Mouse (Mus musculus) liver, embryonic 16.5 days (tissue): ENCODE results near the gene Bicdl2. TPM values are rescaled to one million over a fixed set of nuclear protein-coding genes. Genes with fewer than 3 reads are reported as not detected.

Experiments
- ATAC-seq: fragments of 200-750 bp; cut with Nextera tagmentation; 2 replicates; pipeline ENCODE4 v1.8.0; 2017; ENCODE audit warnings: low read depth, mild to moderate bottlenecking, moderate number of reproducible peaks, moderate library complexity
- H3K27ac ChIP-seq: fragments of 300-500 bp; sonication (generic); 2 replicates; pipeline ENCODE4 v1.5.1; 2014; ENCODE audit warnings: mild to moderate bottlenecking, low read length
- H3K27me3 ChIP-seq: fragments of 300-500 bp; sonication (generic); 2 replicates; pipeline ENCODE4 v1.6.1; 2014; ENCODE audit warnings: low read depth, low read length, mixed read lengths; ENCODE audit not compliant: control insufficient read depth, insufficient read depth
- H3K36me3 ChIP-seq: fragments of 300-500 bp; sonication (generic); 2 replicates; pipeline ENCODE4 v1.6.1; 2014; ENCODE audit warnings: mild to moderate bottlenecking; ENCODE audit not compliant: control insufficient read depth, insufficient read depth
- H3K4me1 ChIP-seq: fragments of 300-500 bp; sonication (generic); 2 replicates; pipeline ENCODE4 v1.6.1; 2014; ENCODE audit warnings: low read depth, low read length, mixed read lengths; ENCODE audit not compliant: control insufficient read depth
- H3K4me2 ChIP-seq: fragments of 300-500 bp; sonication (generic); 2 replicates; pipeline ENCODE4 v1.6.1; 2014; ENCODE audit warnings: low read depth, low read length, mixed read lengths
- H3K4me3 ChIP-seq: fragments of 300-500 bp; sonication (generic); 2 replicates; pipeline ENCODE4 v1.5.1; 2014; ENCODE audit warnings: low read depth, mild to moderate bottlenecking, low read length
- H3K9ac ChIP-seq: fragments of 300-500 bp; sonication (generic); 2 replicates; pipeline ENCODE4 v1.6.1; 2014; ENCODE audit warnings: low read depth, low read length
- H3K9me3 ChIP-seq: fragments of 300-500 bp; sonication (generic); replicated peaks from 2 replicates; pipeline ENCODE4 v1.6.1; 2016; ENCODE audit warnings: low read length; ENCODE audit not compliant: control insufficient read depth
- WGBS: fragments of 180-500 bp; shearing (Covaris S2); extraction: QIAGEN DNeasy Blood & Tissue Kit; methylation state at CpG from one replicate; pipeline ENCODE4 v1.1.7; 2014; ENCODE audit not compliant: insufficient replicate concordance; 5-methylcytosine and 5-hydroxymethylcytosine counted together
- polyA plus RNA-seq: library from polyadenylated mRNA; unstranded; fragments of >200 nt; fragmentation: Nextera tagmentation; extraction: Ambion mirVana; gene quantifications from 2 replicates; pipeline ENCODE4 v1.2.1, GENCODE M21; 2015

Gene Bicdl2
- polyA plus RNA-seq, 1 experiment from 2014 or later, result 0.12 TPM

DNA sequence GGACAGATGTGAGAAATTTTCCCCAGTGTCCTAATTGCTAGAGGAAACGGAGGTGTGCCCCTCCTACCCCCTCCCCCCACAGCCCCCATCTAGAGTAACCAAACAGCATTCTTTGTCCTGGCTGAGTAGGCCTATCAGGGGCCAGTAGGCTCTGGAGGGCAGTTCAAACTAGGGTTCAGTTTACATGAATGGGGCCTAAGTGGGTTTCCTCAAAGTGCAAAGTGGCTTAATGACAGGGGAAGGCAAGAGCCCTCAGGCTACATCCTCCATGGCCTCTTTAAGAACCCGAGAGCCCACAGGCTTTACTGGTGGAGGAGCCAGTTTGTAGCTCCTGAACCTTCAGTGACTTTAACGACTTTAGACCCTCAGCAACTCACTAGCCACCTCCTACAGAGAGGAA is 35.5 kb downstream of the Bicdl2 start:
- peaks cover 2% of the 10 kb centered on the region for H3K4me1 ChIP-seq
- H3K27me3 ChIP-seq, result peaks cover 41% of the 10 kb centered on the region
- no peak overlapping the region for H3K27ac ChIP-seq
- no peaks in the 10 kb centered on the region for H3K36me3 ChIP-seq
- no peak overlapping the region for H3K4me2 ChIP-seq
- 30% methylated on average over 3 of the region's 3 CpGs for WGBS
- no peak overlapping the region for H3K9ac ChIP-seq
- no peaks in the 10 kb centered on the region for H3K9me3 ChIP-seq
- H3K4me3 ChIP-seq, result no peak overlapping the region
- ATAC-seq, result no peak

DNA sequence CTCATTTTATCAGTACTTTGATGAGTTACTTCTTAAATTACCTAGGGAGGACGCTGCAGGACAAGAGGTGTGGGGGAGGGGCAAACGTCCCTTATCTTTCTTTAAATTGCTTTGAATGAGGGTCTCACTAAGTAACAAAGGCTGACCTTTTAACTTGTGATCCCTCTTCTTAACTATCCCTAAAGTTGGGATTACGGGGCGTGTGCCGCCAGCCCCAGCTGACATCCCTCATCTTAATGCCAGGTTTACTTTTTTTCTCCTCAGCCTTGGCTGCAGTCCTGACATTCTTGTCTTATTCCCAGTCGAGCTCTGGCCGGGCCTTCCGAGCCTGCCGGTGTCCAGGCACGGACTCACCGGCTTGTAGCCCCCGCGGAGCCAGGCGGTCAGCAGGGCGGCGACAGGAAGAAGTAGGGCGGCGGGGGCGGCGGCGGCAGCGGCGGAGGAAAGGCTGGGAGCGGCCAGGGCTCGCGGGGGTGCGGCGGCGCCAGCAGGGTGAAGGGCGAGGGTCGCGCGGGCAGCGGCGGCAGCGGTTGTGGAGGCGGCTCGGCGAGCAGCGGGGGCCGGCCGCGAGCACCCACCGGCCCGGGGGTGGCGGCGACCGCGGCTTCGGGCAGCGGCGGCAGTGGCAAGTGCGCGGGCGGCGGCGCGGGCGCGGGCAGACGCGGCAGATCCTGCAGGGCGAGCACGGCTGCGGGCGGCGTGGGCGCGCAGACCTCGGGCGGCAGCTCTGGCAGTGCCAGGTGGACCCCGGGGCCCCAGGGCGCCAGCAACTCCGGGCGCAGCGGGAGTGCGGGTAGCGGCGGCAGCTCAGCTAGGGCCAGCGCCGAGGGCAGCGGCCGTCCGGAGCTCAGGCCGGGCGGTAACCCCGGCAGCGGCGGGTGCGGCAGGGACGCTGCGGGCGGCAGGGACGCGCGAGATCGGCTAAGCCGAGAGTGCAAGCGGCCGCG is 39.1 kb downstream of the Bicdl2 start:
- ATAC-seq, result peak; percentile 49
- peak overlapping the region; percentile 63 for H3K4me3 ChIP-seq
- H3K27ac ChIP-seq, result no peak overlapping the region
- peaks cover 50% of the 10 kb centered on the region for H3K27me3 ChIP-seq
- H3K9ac ChIP-seq, result peak overlapping the region; percentile 12; the same call in 1 of the 2 replicates
- peaks cover 2% of the 10 kb centered on the region for H3K4me1 ChIP-seq
- WGBS, result under 1% methylated on average over 87 of the region's 101 CpGs
- no peaks in the 10 kb centered on the region for H3K36me3 ChIP-seq
- H3K4me2 ChIP-seq, result peak overlapping the region; percentile 88
- no peaks in the 10 kb centered on the region for H3K9me3 ChIP-seq

DNA sequence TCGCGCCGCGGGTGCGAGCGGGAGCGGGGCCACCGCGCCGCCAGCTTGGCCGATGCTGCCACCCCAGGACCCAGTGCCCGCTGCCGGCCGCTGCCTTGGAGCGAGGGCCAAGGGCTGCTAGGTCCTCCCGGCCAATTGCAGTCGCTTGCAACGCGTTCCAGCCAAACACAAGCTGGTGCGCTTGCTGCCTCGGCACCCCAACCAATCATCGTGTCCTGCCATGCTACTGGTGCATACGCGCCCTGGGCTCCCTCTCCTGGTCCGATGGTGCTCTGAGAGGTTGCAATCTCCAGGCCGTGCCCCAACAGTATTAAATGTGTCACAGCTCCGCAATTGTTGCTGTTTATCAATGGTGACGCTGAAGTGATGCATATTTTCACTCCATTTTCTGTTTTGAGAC is 39.8 kb downstream of the Bicdl2 start:
- H3K27me3 ChIP-seq, result peaks cover 50% of the 10 kb centered on the region
- under 1% methylated on average over 26 of the region's 28 CpGs for WGBS
- peak overlapping the region; percentile 12; the same call in 1 of the 2 replicates for H3K9ac ChIP-seq
- H3K27ac ChIP-seq, result no peak overlapping the region
- ATAC-seq, result peak; percentile 92
- H3K9me3 ChIP-seq, result no peaks in the 10 kb centered on the region
- H3K4me3 ChIP-seq, result peak overlapping the region; percentile 63
- no peaks in the 10 kb centered on the region for H3K36me3 ChIP-seq
- H3K4me2 ChIP-seq, result peak overlapping the region; percentile 88
- H3K4me1 ChIP-seq, result peaks cover 2% of the 10 kb centered on the region

DNA sequence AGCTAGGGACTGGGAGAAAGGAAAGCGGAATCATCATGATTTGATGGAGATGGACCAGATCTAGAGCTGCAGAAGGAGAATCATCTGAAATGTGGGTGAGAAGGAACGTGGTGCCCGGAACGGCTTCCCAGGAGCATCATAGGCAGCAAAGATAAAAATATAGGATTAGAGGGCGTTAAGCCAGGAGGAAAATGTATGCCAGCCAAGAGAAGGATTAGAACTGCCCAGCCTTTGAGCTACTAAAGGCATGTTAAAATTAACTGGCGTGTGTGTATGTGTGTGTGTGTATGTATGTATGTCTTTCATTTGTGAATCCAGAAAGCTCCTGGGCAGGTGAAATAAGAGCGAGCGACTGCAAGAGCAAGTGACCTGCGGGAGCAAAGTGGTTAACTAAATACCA is 43.0 kb downstream of the Bicdl2 start:
- Histone ChIP-seq H3K4me2 (no peak overlapping the region), H3K4me1 (peaks cover 2% of the 10 kb centered on the region), H3K9ac (no peak overlapping the region), H3K4me3 (no peak overlapping the region), H3K27me3 (peaks cover 35% of the 10 kb centered on the region), H3K27ac (no peak overlapping the region), H3K9me3 (no peaks in the 10 kb centered on the region), H3K36me3 (no peaks in the 10 kb centered on the region)
- ATAC-seq, result no peak
- 66% methylated on average over 9 of the region's 9 CpGs for WGBS

DNA sequence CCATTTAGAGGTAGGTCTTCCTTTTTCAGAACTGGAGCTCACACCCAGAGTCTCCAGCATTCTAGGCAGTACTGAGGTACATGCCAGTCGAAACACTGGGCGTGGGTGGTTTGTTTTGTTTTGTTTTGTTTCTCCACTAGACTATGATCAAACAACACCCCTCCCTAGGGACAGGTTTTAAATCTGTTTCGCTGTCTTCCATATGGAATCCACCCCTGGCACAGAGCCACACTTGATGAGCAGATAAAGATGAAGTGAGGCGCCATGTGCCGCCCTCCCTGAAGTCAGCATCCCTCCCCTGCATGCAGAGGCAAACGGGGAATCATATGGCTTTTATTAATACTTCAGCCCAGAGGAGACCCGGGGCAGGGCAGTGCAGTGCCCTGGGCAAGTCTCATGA is 44.4 kb downstream of the Bicdl2 start:
- no peak overlapping the region for H3K27ac ChIP-seq
- H3K4me2 ChIP-seq, result no peak overlapping the region
- 55% methylated on average over 7 of the region's 7 CpGs for WGBS
- H3K36me3 ChIP-seq, result no peaks in the 10 kb centered on the region
- no peaks in the 10 kb centered on the region for H3K4me1 ChIP-seq
- no peaks in the 10 kb centered on the region for H3K9me3 ChIP-seq
- no peak overlapping the region for H3K9ac ChIP-seq
- peaks cover 20% of the 10 kb centered on the region for H3K27me3 ChIP-seq
- ATAC-seq, result no peak
- H3K4me3 ChIP-seq, result no peak overlapping the region

DNA sequence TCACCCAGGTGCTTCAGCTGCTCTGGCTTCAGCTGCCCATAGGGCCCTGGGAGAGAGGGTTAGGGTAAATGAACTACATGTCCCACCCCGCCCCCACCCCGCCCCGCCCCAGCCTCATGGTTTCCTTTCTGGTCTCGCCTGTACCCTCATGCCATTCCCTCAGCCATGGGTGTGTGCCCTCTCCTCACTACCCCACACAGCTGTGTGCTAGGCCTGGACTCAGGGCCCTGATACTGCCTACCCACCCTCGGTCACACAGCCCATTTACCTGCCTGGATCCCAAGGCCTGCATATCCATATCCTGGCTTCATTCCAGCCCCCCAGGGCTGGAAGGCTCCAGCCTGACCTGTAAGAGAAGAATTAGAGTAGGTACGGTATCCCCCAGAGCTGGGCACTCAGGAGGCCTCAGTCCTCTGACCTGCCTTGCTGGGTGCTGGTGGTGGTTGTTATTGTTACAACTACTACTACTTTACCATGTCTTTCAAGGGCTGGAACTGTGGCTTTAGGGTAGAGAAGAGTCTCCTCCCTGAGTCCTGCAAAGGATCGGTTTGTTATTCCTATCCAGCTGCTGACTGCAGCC is 45.3 kb downstream of the Bicdl2 start:
- Histone ChIP-seq H3K36me3 (no peaks in the 10 kb centered on the region), H3K4me3 (no peak overlapping the region), H3K9me3 (no peaks in the 10 kb centered on the region), H3K4me2 (no peak overlapping the region), H3K27me3 (peaks cover 12% of the 10 kb centered on the region), H3K27ac (no peak overlapping the region), H3K9ac (no peak overlapping the region), H3K4me1 (no peaks in the 10 kb centered on the region)
- no peak for ATAC-seq
- WGBS, result 60% methylated on average over 7 of the region's 7 CpGs

DNA sequence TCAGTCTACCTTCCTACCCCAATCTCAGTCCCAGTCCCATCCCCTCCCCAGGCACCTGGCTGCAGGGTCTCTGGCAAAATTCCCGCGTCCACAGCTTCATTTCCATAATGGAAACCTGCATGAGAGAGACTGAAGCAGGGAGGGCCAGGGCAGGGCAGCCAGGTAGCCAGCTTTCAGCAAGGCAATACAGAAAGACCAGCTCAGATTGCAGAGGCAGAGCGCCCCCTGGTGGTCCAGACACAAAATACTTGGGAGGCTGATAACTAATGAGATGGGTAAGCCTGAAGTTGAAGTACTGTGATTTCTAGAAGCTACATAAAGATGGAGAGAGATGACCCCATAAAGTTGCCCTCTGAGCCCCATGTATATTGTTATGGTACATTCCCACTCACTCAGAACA is 45.9 kb downstream of the Bicdl2 start:
- no peak overlapping the region for H3K4me3 ChIP-seq
- no peak overlapping the region for H3K27ac ChIP-seq
- no peak for ATAC-seq
- H3K4me1 ChIP-seq, result no peaks in the 10 kb centered on the region
- no peak overlapping the region for H3K4me2 ChIP-seq
- H3K9me3 ChIP-seq, result no peaks in the 10 kb centered on the region
- H3K27me3 ChIP-seq, result peaks cover 6% of the 10 kb centered on the region
- no peaks in the 10 kb centered on the region for H3K36me3 ChIP-seq
- WGBS, result 2% methylated on average over 3 of the region's 3 CpGs
- no peak overlapping the region for H3K9ac ChIP-seq

DNA sequence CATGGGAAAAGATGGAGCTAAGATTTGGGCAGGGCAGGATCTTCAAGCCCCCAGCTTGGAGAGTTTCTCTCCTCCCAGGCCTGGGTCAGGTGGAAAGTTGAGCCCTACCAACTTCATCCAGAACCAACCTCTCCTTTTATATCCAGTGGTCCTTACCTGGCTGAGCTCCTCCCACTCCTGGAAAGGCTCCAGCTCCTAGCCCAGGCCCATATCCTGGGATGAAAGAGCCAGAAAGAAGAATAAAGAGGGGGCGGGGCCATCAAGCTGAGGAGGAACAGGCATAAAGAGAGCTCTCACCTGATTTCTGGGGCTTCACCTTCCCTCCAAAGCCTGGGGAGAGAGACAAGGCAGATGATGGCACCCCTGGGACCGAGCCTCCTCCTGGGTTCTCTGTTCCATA is 56.7 kb downstream of the Bicdl2 start:
- no peaks in the 10 kb centered on the region for H3K36me3 ChIP-seq
- no peak overlapping the region for H3K27ac ChIP-seq
- no peak overlapping the region for H3K4me3 ChIP-seq
- ATAC-seq, result no peak
- H3K9ac ChIP-seq, result no peak overlapping the region
- no peak overlapping the region for H3K4me2 ChIP-seq
- H3K9me3 ChIP-seq, result no peaks in the 10 kb centered on the region
- 38% methylated on average over 2 of the region's 2 CpGs for WGBS
- H3K4me1 ChIP-seq, result no peaks in the 10 kb centered on the region; the same call in 1 of the 2 replicates
- H3K27me3 ChIP-seq, result no peaks in the 10 kb centered on the region
